Mouse (Mus musculus) neural tube, postnatal 0 days (tissue): ENCODE measurements around the gene Rspo1. TPM values are rescaled to one million over a fixed set of nuclear protein-coding genes. Genes with fewer than 3 reads are reported as not detected.

Experiments used
- polyA plus RNA-seq: library from polyadenylated mRNA; unstranded; fragments of >200 nt; fragmentation: Nextera tagmentation; extraction: Ambion mirVana; gene quantifications from 2 replicates; pipeline ENCODE4 v1.2.1, GENCODE M21; 2015

Gene Rspo1
- polyA plus RNA-seq, result 1.1 and 1.5 TPM in 2 replicates

DNA sequence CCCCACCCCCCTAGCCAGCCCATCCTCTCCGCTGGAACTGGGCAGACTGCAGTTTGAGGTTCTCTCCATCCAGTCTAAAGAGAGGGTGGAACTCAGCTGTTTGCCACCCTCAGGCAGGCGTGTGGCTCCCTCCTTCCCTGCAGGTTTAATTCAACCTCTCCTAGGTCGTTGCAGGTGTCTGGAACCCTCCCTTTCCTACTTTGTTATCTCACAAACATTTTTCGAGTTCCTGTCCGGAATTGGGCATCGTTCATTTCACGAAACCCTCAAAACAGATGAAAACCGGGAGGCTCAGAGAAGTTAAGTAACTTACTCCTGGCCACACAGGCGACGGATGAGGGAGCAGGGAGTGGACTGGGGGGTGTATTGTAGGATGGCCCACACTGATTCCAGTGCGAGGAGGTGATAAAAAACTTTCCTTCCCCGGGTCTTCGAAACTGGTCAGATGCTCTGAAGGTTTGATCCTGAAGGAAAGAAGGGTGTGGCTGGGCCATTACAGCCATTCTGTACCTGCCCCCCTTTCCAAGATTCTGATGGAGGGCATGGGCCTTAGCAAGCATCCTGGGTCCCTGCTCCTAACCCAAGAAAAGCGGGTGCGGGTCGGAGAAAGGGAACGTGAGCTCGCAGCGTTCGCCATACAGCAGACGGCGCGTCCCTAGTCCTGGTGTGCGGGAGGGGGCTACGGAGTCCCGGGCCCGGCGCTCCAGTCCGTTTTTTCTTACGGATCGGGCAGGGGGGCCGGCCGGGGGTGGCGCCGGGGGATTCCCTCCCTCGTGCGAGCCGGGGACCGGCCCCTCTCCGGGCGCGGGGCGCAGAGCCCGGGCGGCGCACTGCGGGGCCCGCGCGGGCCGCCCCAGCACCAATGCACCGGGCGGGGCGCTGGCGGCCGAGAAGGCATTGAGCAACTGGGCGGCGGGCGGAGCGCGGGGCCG is at the start of gene Rspo1:
TSS of gene Rspo1 (plus strand) at position 760 of the 932 bp plus-strand sequence.

DNA sequence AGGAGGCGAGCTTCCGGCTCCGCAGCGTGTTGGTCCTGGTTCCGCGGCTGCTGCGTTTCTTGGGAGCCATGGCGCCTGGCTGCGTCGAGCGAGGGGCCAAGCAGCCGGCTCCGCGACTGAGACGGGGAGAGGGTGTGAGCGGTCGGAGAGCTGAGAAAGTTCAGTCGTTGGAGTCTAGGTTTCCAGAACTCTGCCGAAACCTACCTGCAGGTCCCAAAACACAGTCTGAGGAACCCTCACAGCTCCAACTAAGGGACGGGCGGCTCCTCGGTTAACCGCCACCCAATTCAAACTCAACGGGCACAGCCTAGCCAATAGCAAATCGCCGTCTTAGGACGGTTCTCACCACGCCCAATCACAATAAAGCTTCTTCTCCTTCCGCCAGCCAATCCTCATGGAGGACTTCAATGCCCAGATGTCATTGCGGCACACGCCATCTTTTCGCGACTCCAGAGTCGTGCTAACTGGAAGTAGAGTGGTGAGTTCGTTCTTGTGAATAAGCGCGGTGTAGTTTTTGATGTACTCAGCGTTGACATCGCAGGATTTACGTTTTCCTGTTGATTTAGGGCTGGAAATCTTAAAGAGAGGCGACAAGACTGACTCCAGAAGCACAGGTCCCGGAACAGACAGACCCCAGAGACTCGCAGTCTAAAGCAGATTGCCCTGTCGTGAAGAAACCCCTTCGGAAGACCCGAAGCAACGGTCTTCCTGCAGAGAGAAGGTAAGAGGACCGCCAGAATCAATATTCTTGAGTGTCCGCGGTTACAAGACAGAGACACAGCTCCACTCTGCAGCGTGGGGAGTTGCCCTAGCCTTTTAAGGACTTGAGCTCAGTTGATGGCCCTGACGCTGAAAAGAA is 49.4 kb upstream of the Rspo1 start, which contains the start of gene 9930104L06Rik:
TSS of gene 9930104L06Rik (plus strand) at position 436 of the 859 bp plus-strand sequence.

DNA sequence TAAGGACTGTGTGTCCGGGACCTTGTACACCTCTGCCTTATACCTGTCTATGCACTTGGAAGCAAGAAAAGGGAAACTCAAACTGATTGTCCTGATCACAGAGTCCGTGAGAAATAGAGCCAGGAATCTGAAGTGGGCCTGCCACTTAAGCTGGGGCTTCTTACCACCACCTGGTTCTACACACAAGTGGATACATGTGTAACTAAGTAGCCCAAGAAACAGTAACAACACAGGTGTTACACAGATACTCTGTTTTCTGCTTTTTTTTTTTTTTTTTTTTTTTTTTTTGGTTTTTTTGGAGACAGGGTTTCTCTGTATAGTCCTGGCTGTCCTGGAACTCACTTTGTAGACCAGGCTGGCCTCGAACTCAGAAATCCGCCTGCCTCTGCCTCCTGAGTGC is 47.0 kb upstream of the Rspo1 start, which contains the start of gene Cdca8:
TSS of gene Cdca8 (minus strand) at position 101 of the 400 bp plus-strand sequence.

DNA sequence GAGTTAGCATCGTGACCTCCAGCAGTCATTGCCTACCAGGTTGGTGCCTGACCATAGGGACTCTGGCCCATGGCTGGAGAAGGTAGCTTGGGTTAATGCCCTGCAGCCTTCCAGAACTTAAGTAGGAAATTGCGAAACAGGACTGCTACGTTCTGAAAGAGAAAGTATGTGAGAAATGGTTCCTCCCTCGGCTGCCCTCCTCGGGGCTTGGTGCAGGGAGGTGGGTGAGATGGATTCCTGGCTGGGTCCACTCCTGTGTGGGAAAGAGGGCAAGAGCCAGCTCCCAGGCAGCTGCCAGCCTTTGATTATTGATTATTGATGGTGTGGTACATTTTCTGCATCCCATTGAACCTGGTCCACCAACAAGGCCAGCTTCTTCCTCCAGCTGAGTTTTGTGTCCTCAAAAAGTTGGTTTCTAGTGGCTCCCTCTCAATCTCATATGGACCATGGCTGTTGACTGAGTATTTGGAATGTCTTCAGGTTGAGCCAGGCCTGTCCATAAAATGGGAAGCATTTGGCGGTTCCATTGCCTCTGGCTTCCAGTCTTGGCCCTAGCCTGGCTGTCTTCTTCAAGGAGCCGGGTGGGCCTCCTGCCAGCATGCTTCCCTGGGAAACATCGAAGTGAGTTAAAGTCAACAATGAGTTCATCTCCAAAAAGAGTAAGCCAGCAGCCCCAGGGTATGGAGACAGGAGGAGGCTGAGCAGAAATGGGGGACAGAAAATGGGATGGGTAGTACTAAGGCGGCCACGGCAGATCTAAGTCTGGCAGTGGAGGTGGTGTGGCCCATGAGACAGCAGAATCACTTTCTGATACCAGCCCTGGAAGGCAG is 29.8 kb downstream of the Rspo1 start, which contains the start of gene Gnl2:
TSS of gene Gnl2 (plus strand) at position 780 of the 830 bp plus-strand sequence.

Other genes with a start within 250 kb of the Rspo1 start
- 13.2 and 19.0 TPM in 2 replicates for gene Inpp5b, start 244.6 kb upstream of the Rspo1 start, polyA plus RNA-seq
- gene Mtf1, start 184.3 kb upstream of the Rspo1 start, polyA plus RNA-seq, result 12.1 and 12.8 TPM in 2 replicates
- gene Yrdc, start 135.8 kb upstream of the Rspo1 start, polyA plus RNA-seq, result 42.8 and 47.8 TPM in 2 replicates
- 169 and 185 TPM in 2 replicates for gene 1110065P20Rik, start 135.2 kb upstream of the Rspo1 start, polyA plus RNA-seq
- gene Maneal, start 124.3 kb upstream of the Rspo1 start, polyA plus RNA-seq, result 12.5 and 13.1 TPM in 2 replicates
- 12.1 and 14.5 TPM in 2 replicates for gene Epha10, start 105.5 kb upstream of the Rspo1 start, polyA plus RNA-seq
- 9.3 and 12.8 TPM in 2 replicates for gene 9930104L06Rik, start 49.4 kb upstream of the Rspo1 start, polyA plus RNA-seq
- gene Cdca8, start 47.1 kb upstream of the Rspo1 start, polyA plus RNA-seq, result 10.7 and 14.8 TPM in 2 replicates
- 74.0 and 75.1 TPM in 2 replicates for gene Gnl2, start 30.2 kb downstream of the Rspo1 start, polyA plus RNA-seq
- gene Dnali1, start 79.3 kb downstream of the Rspo1 start, polyA plus RNA-seq, result 1.1 and 1.2 TPM in 2 replicates
- gene Snip1, start 80.2 kb downstream of the Rspo1 start, polyA plus RNA-seq, result 16.2 and 17.7 TPM in 2 replicates
- 115 and 117 TPM in 2 replicates for gene Meaf6, start 98.7 kb downstream of the Rspo1 start, polyA plus RNA-seq
- gene Zc3h12a, start 141.4 kb downstream of the Rspo1 start, polyA plus RNA-seq, result 0.24 and 0.30 TPM in 2 replicates